Mouse (Mus musculus) inflammation-experienced regulatory T-cells, adult 16 weeks (primary cell): Measurements from ENCODE around the gene Prpf4. TPM values are rescaled to one million over a fixed set of nuclear protein-coding genes. Genes with fewer than 3 reads are reported as not detected.

Experiments used
- polyA plus RNA-seq: library from polyadenylated mRNA; unstranded; fragments of 100-300 nt; shearing (Covaris generic); gene quantifications from one replicate; pipeline ENCODE4 v1.2.1, GENCODE M21; 2017

Prpf4 gene
- 28.3 TPM for polyA plus RNA-seq

GRCm38 (mm10) chr4:62408601-62409282, at the start of gene Prpf4, which contains the start of gene Cdc26:
Gene Prpf4, plus strand, starts transcription at chr4:62408797.
Gene Cdc26, minus strand, starts transcription at chr4:62408642.

GRCm38 (mm10) chr4:62360088-62360804, 48.4 kb upstream of the Prpf4 start, which contains the start of the genes Fkbp15 and Slc31a1:
Gene Fkbp15, minus strand, starts transcription at chr4:62360548.
Gene Slc31a1, plus strand, starts transcription at chr4:62360727.

DNA sequence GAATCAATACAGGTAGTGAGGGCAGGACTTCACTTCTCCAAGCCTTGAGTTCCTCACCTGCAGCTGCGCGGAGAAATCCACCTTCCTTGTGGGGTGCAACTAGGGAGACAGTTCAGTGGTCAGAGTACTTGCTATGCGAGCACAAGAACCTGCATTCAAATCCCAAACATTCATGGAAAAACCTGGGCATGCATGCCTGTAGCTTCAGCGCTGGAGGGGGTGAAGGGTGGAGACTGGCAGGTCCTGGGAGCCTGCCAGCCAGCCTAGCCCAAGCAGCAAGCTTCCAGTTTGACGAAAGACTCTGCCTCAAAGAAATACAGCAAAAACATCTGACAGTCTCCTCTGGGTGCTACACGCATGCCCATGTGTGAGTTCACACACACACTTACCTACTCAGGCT, 26.5 kb downstream of the Prpf4 start, which contains the start of gene Rnf183:
TSS of gene Rnf183 (minus strand) at position 172 of the 400 bp plus-strand sequence.

DNA sequence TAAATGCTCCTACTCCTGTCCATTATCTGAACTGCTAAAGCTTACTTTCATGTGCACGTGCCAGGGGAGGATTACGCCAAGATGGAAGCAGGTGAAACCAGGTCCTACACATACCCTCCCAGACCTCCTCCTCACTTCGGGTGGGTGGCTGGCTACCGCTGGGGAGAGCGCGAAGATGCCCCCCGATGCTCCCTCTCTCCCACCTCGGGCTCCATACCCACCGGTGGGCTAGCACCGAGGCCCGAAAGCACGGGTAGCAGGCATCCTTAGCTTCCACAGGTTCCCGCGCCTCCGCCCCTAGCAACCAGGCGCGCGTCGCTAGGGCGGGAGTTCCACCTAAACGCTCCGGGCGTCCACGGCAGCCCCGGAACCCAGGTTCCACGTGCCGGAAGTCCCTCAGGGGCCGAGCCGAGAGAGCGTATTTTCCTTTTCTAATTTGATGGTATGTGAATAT, 62.0 kb downstream of the Prpf4 start, which contains the start of gene Wdr31:
TSS of gene Wdr31 (minus strand) at position 299 of the 454 bp plus-strand sequence.

Other genes starting within 250 kb of the Prpf4 start
- gene Zfp37, start 177.8 kb upstream of the Prpf4 start, polyA plus RNA-seq = 0.17 TPM
- 20.9 TPM for gene Slc31a2, start 146.2 kb upstream of the Prpf4 start, polyA plus RNA-seq
- 71.1 TPM for gene Fkbp15, start 48.2 kb upstream of the Prpf4 start, polyA plus RNA-seq
- gene Slc31a1, start 48.1 kb upstream of the Prpf4 start, polyA plus RNA-seq = 10.3 TPM
- gene Cdc26, start 155 bp upstream of the Prpf4 start, polyA plus RNA-seq = 109 TPM
- not detected for gene Rnf183, start 26.5 kb downstream of the Prpf4 start, polyA plus RNA-seq
- gene Wdr31, start 62.1 kb downstream of the Prpf4 start, polyA plus RNA-seq = 0.84 TPM
- gene Bspry, start 71.3 kb downstream of the Prpf4 start, polyA plus RNA-seq = 4.7 TPM
- gene Hdhd3, start 94.7 kb downstream of the Prpf4 start, polyA plus RNA-seq = 3.2 TPM
- gene Alad, start 111.1 kb downstream of the Prpf4 start, polyA plus RNA-seq = 77.3 TPM
- gene Pole3, start 116.3 kb downstream of the Prpf4 start, polyA plus RNA-seq = 35.6 TPM
- 0.33 TPM for gene 4933430I17Rik, start 116.6 kb downstream of the Prpf4 start, polyA plus RNA-seq
- gene Rgs3, start 151.1 kb downstream of the Prpf4 start, polyA plus RNA-seq = 145 TPM